Mouse (Mus musculus) embryonic fibroblast, embryonic 13.5 days (primary cell): ENCODE results near the gene Nelfcd.

Source experiments
- CTCF ChIP-seq: IDR thresholded peaks from 2 replicates; pipeline ENCODE4 v1.5.1; 2011; ENCODE audit warnings: mild to moderate bottlenecking, control low read depth, low read length, moderate library complexity, borderline replicate concordance; ENCODE audit not compliant: insufficient read depth
- POLR2A ChIP-seq: IDR thresholded peaks from 2 replicates; pipeline ENCODE4 v1.6.1; 2011; ENCODE audit warnings: low read depth, mild to moderate bottlenecking, control low read depth, low read length, moderate library complexity

DNA sequence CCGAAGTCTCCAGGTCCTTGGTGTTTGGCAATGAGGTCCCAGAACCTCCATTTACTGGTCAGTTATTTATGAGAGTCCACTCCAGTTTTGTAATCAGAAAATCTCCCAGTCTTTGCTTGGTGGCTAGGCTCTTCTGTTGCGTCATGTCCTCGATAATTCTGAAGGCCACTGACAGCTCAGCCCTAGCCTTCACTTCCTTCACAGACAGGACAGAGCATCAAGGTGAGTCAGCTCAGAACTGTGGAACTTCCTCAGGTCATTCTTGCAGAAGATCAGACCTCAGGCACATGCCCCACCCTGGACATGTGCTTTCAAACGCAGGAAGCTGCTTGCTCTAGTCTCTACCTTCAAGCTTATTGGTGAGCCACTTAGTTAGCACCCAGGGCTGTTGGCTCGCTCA is 22.2 kb upstream of the Nelfcd start:
- no peak for TF ChIP-seq CTCF
- TF ChIP-seq POLR2A: no peak
